Mouse (Mus musculus): ENCODE data around the gene Ttll7. TPM values are rescaled to one million over a fixed set of nuclear protein-coding genes. Genes with fewer than 3 reads are reported as not detected.

The Ttll7 gene
- polyA plus RNA-seq, 1 experiment from 2014 or later: 3.9 TPM

- no peak overlapping the region for H3K4me2 ChIP-seq (replicated peaks)
- H3K4me1 ChIP-seq: no peaks in the 10 kb centered on the region
- H3K27me3 ChIP-seq: no peaks in the 10 kb centered on the region
- no peak overlapping the region for H3K9ac ChIP-seq
- ATAC-seq (ENCODE audit: insufficient number of reproducible peaks, low FRiP score, low TSS enrichment, low read depth): no peak
- no peak overlapping the region for H3K4me3 ChIP-seq (replicated peaks)
- no peaks in the 10 kb centered on the region for H3K36me3 ChIP-seq
- WGBS: 86% methylated on average over 2 of the region's 2 CpGs
- no peaks in the 10 kb centered on the region for H3K9me3 ChIP-seq (replicated peaks)
- H3K27ac ChIP-seq (replicated peaks): no peak overlapping the region
These were observed 90.9 kb downstream of the Ttll7 start for GRCm38 (mm10) chr3:146943101-146943500.

- Histone ChIP-seq H3K9ac (no peak overlapping the region), H3K4me3 (replicated peaks) (no peak overlapping the region), H3K9me3 (replicated peaks) (no peaks in the 10 kb centered on the region), H3K36me3 (no peaks in the 10 kb centered on the region), H3K4me2 (replicated peaks) (no peak overlapping the region), H3K27me3 (no peaks in the 10 kb centered on the region), H3K4me1 (no peaks in the 10 kb centered on the region), H3K27ac (replicated peaks) (no peak overlapping the region)
- ATAC-seq (ENCODE audit: insufficient number of reproducible peaks, low FRiP score, low TSS enrichment, low read depth): no peak
- 28% methylated on average over 2 of the region's 2 CpGs for WGBS
These were observed 93.2 kb downstream of the Ttll7 start for GRCm38 (mm10) chr3:146945342-146945741.

GRCm38 (mm10) chr3:146945887-146946286, 93.7 kb downstream of the Ttll7 start:
- H3K4me1 ChIP-seq: no peaks in the 10 kb centered on the region
- H3K27ac ChIP-seq (replicated peaks): no peak overlapping the region
- peak overlapping the region; percentile 57 for H3K4me2 ChIP-seq (replicated peaks)
- H3K4me3 ChIP-seq (replicated peaks): peak overlapping the region; percentile 46
- 0% methylated on average over 13 of the region's 13 CpGs for WGBS
- H3K9me3 ChIP-seq (replicated peaks): no peaks in the 10 kb centered on the region
- H3K36me3 ChIP-seq: no peaks in the 10 kb centered on the region
- no peak overlapping the region for H3K9ac ChIP-seq
- no peaks in the 10 kb centered on the region for H3K27me3 ChIP-seq
- no peak for ATAC-seq (ENCODE audit: insufficient number of reproducible peaks, low FRiP score, low TSS enrichment, low read depth)

GRCm38 (mm10) chr3:146946641-146947040, 94.5 kb downstream of the Ttll7 start:
- no peaks in the 10 kb centered on the region for H3K27me3 ChIP-seq
- no peak overlapping the region for H3K27ac ChIP-seq (replicated peaks)
- H3K9me3 ChIP-seq (replicated peaks): no peaks in the 10 kb centered on the region
- H3K4me1 ChIP-seq: no peaks in the 10 kb centered on the region
- no peak for ATAC-seq (ENCODE audit: insufficient number of reproducible peaks, low FRiP score, low TSS enrichment, low read depth)
- H3K9ac ChIP-seq: no peak overlapping the region
- H3K4me2 ChIP-seq (replicated peaks): no peak overlapping the region
- 74% methylated on average over 8 of the region's 8 CpGs for WGBS
- no peaks in the 10 kb centered on the region for H3K36me3 ChIP-seq
- no peak overlapping the region for H3K4me3 ChIP-seq (replicated peaks)

- Histone ChIP-seq H3K9me3 (replicated peaks) (no peaks in the 10 kb centered on the region), H3K27me3 (no peaks in the 10 kb centered on the region), H3K36me3 (no peaks in the 10 kb centered on the region), H3K4me3 (replicated peaks) (no peak overlapping the region), H3K9ac (no peak overlapping the region), H3K4me1 (no peaks in the 10 kb centered on the region), H3K4me2 (replicated peaks) (no peak overlapping the region), H3K27ac (replicated peaks) (no peak overlapping the region)
- 89% methylated on average over 8 of the region's 8 CpGs for whole genome bisulfite sequencing
- ATAC-seq (ENCODE audit: insufficient number of reproducible peaks, low FRiP score, low TSS enrichment, low read depth): no peak
These were observed 104.6 kb downstream of the Ttll7 start for GRCm38 (mm10) chr3:146956792-146957191.

GRCm38 (mm10) chr3:146962838-146963237, 110.7 kb downstream of the Ttll7 start:
- Histone ChIP-seq H3K4me2 (replicated peaks) (no peak overlapping the region), H3K36me3 (no peaks in the 10 kb centered on the region), H3K27ac (replicated peaks) (no peak overlapping the region), H3K4me3 (replicated peaks) (no peak overlapping the region), H3K4me1 (no peaks in the 10 kb centered on the region), H3K27me3 (no peaks in the 10 kb centered on the region), H3K9ac (no peak overlapping the region), H3K9me3 (replicated peaks) (no peaks in the 10 kb centered on the region)
- no peak for ATAC-seq (ENCODE audit: insufficient number of reproducible peaks, low FRiP score, low TSS enrichment, low read depth)

- Histone ChIP-seq H3K27ac (replicated peaks) (no peak overlapping the region), H3K4me1 (no peaks in the 10 kb centered on the region), H3K9ac (no peak overlapping the region), H3K4me2 (replicated peaks) (no peak overlapping the region), H3K9me3 (replicated peaks) (no peaks in the 10 kb centered on the region), H3K4me3 (replicated peaks) (no peak overlapping the region), H3K27me3 (no peaks in the 10 kb centered on the region), H3K36me3 (no peaks in the 10 kb centered on the region)
- WGBS: 82% methylated on average over 3 of the region's 3 CpGs
- ATAC-seq (ENCODE audit: insufficient number of reproducible peaks, low FRiP score, low TSS enrichment, low read depth): no peak
These were observed 112.2 kb downstream of the Ttll7 start for GRCm38 (mm10) chr3:146964384-146964783.

GRCm38 (mm10) chr3:146967242-146967641, 115.1 kb downstream of the Ttll7 start:
- 75% methylated on average over 7 of the region's 7 CpGs for WGBS
- no peaks in the 10 kb centered on the region for H3K27me3 ChIP-seq
- no peak overlapping the region for H3K27ac ChIP-seq (replicated peaks)
- H3K9ac ChIP-seq: no peak overlapping the region
- no peaks in the 10 kb centered on the region for H3K9me3 ChIP-seq (replicated peaks)
- no peaks in the 10 kb centered on the region for H3K36me3 ChIP-seq
- H3K4me3 ChIP-seq (replicated peaks): no peak overlapping the region
- ATAC-seq (ENCODE audit: insufficient number of reproducible peaks, low FRiP score, low TSS enrichment, low read depth): peak; percentile 63; the same call in 1 of the 2 replicates
- H3K4me1 ChIP-seq: no peaks in the 10 kb centered on the region
- no peak overlapping the region for H3K4me2 ChIP-seq (replicated peaks)

GRCm38 (mm10) chr3:146967834-146968233, 115.7 kb downstream of the Ttll7 start:
- no peak for ATAC-seq (ENCODE audit: insufficient number of reproducible peaks, low FRiP score, low TSS enrichment, low read depth)
- H3K27ac ChIP-seq (replicated peaks): no peak overlapping the region
- no peaks in the 10 kb centered on the region for H3K9me3 ChIP-seq (replicated peaks)
- H3K4me1 ChIP-seq: no peaks in the 10 kb centered on the region
- H3K36me3 ChIP-seq: no peaks in the 10 kb centered on the region
- no peak overlapping the region for H3K4me2 ChIP-seq (replicated peaks)
- no peaks in the 10 kb centered on the region for H3K27me3 ChIP-seq
- H3K9ac ChIP-seq: no peak overlapping the region
- WGBS: 66% methylated on average over 4 of the region's 4 CpGs
- H3K4me3 ChIP-seq (replicated peaks): no peak overlapping the region

GRCm38 (mm10) chr3:146978272-146978671, 126.1 kb downstream of the Ttll7 start:
- Histone ChIP-seq H3K36me3 (no peaks in the 10 kb centered on the region), H3K27ac (replicated peaks) (no peak overlapping the region), H3K9ac (no peak overlapping the region), H3K4me2 (replicated peaks) (no peak overlapping the region), H3K9me3 (replicated peaks) (no peaks in the 10 kb centered on the region), H3K4me3 (replicated peaks) (no peak overlapping the region), H3K4me1 (no peaks in the 10 kb centered on the region), H3K27me3 (no peaks in the 10 kb centered on the region)
- WGBS: 89% methylated on average over 3 of the region's 3 CpGs
- no peak for ATAC-seq (ENCODE audit: insufficient number of reproducible peaks, low FRiP score, low TSS enrichment, low read depth)

- H3K4me3 ChIP-seq (replicated peaks): peak overlapping the region; percentile 20
- no peaks in the 10 kb centered on the region for H3K36me3 ChIP-seq
- H3K4me2 ChIP-seq (replicated peaks): peak overlapping the region; percentile 41
- 27% methylated on average over 26 of the region's 26 CpGs for WGBS
- no peaks in the 10 kb centered on the region for H3K9me3 ChIP-seq (replicated peaks)
- no peak overlapping the region for H3K27ac ChIP-seq (replicated peaks)
- no peaks in the 10 kb centered on the region for H3K27me3 ChIP-seq
- peak; percentile 76 for ATAC-seq (ENCODE audit: insufficient number of reproducible peaks, low FRiP score, low TSS enrichment, low read depth)
- no peak overlapping the region for H3K9ac ChIP-seq
- H3K4me1 ChIP-seq: no peaks in the 10 kb centered on the region
These were observed 141.9 kb downstream of the Ttll7 start for GRCm38 (mm10) chr3:146993834-146994669.
